Mouse (Mus musculus): ENCODE results near the gene Rpl28. TPM values are rescaled to one million over a fixed set of nuclear protein-coding genes. Genes with fewer than 3 reads are reported as not detected.
"Not testable (repeated sequence)": the region's sequence is repeated elsewhere in the genome, so short reads cannot be mapped to it uniquely, and the experiment has no call there.

Gene Rpl28
- polyA plus RNA-seq, 1 experiment from 2014 or later, result 362 TPM

DNA sequence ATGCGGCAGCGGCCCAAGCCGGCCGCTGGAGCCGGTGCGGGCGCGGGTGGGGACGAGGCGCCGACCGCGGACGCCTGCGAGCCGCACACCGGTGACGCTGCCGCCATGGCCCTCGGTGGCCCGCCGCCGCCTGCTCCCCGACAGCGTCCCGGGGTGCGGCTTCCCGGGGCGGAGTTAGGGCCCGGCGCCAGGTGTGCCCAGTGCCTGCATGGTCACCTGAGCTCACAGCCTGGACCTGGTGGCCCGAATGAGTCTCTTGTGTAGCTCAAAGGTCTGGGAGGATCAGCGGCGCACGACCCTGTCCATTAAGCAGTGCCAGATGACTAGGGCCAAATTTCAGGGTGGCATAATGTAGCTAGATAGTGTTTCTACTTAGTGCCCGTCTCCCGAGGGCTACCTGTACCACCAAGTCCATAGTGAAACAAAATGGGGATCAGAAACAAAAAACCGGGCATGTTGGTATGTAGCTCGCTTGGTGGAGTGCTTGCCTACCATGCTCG is 3.2 kb upstream of the Rpl28 start, which contains the start of gene Tmem238:
Tmem238 (minus strand) TSS at position 221 of the 500 bp plus-strand sequence.
- peaks cover 10% of the 10 kb centered on the region for H3K36me3 ChIP-seq
- H3K4me2 ChIP-seq, result peak within 1 kb of the TSS; percentile 89
- peak within 1 kb of the TSS; percentile 63 for H3K4me3 ChIP-seq
- 7% methylated on average over 39 of the region's 40 CpGs for WGBS
- H3K4me1 ChIP-seq, result peaks cover 24% of the 10 kb centered on the region
- H3K27me3 ChIP-seq, result no peaks in the 10 kb centered on the region
- H3K9ac ChIP-seq, result peak within 1 kb of the TSS; percentile 76
- H3K9me3 ChIP-seq, result no peaks in the 10 kb centered on the region
- no peak for ATAC-seq (ENCODE audit: insufficient number of reproducible peaks, low FRiP score, low TSS enrichment, low read depth)
- peak within 1 kb of the TSS; percentile 82 for H3K27ac ChIP-seq

DNA sequence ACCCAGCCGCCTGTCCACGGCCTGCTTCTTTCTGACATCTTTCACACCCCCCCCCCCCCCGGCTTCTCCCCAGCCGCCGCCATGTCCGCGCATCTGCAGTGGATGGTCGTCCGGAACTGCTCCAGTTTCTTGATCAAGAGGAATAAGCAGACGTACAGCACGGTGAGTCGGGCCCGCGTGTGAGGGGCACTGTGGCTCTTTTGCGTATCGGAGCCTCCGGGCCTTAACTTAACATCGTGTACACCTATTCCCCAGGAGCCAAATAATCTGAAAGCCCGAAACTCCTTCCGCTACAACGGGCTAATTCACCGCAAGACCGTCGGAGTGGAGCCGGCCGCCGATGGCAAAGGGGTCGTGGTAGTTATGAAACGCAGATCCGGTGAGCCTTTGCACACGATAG is 574 bp downstream of the Rpl28 start:
- Histone ChIP-seq H3K4me2 (peak overlapping the region; percentile 60), H3K4me3 (peak overlapping the region; percentile 76), H3K27ac (peak overlapping the region; percentile 98), H3K9ac (peak overlapping the region; percentile 81), H3K36me3 (peaks cover 37% of the 10 kb centered on the region), H3K4me1 (peaks cover 27% of the 10 kb centered on the region)
- not testable (repeated sequence) for H3K9me3 ChIP-seq; H3K27me3 ChIP-seq; ATAC-seq (ENCODE audit: insufficient number of reproducible peaks, low FRiP score, low TSS enrichment, low read depth)
- under 1% methylated on average over 31 of the region's 31 CpGs for WGBS

DNA sequence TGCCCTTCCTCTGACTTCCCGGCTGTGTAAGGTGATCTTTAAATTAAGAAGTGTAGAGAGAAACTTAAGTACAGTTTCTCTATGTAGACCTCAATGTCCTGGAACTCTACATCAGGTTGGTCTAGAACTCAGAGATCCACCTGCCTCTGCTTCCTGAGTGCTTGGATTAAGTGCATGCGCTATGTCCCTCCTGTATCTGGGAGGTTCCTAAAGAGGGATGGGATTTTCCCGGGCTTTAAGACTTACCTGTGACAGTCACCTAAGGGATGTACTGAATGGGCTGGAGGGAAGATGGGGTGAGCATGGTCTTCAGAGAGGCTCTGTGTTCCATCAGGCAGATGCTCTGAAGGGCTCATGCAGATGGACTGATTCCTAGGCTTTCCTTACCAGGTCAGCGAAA is 1.0 kb downstream of the Rpl28 start:
- H3K27ac ChIP-seq, result peak overlapping the region; percentile 98; the same call in 1 of the 2 replicates

DNA sequence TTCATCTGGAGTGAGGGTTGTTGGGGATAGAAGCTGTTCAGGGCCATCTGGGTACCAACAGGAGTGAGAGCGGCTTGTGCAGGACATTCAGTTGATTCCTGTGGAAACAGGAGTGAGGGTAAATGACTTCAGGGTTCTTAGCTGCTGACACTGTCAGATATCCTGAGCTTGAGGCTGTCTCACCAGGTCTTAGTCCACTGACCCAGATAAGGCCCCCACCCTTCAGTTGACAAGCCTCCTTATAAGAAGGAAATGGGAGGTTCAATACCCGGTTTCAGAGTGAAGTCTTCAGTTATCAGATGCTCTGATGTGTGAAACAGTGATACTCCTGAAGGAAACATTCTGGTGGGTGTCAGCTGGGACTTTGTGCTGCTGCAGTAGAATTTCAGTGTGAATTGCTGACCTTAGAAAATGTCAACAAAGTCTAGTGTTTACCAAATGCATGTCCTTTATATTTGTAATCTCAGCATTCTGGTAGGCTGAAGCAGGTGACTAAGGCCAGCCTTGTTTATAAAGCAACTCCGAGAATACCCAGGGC is 2.0 kb downstream of the Rpl28 start:
- WGBS, result 92% methylated on average over 3 of the region's 3 CpGs
- H3K4me1 ChIP-seq, result peaks cover 14% of the 10 kb centered on the region
- no peaks in the 10 kb centered on the region for H3K27me3 ChIP-seq
- ATAC-seq (ENCODE audit: insufficient number of reproducible peaks, low FRiP score, low TSS enrichment, low read depth), result no peak
- H3K4me3 ChIP-seq, result peak overlapping the region; percentile 76; the same call in 1 of the 2 replicates
- no peaks in the 10 kb centered on the region for H3K9me3 ChIP-seq
- peak overlapping the region; percentile 60 for H3K4me2 ChIP-seq
- H3K27ac ChIP-seq, result no peak overlapping the region
- H3K36me3 ChIP-seq, result peaks cover 37% of the 10 kb centered on the region
- H3K9ac ChIP-seq, result no peak overlapping the region

More for the DNA sequence above, 1.0 kb downstream of the Rpl28 start:
- peak overlapping the region; percentile 60 for H3K4me2 ChIP-seq
- H3K27me3 ChIP-seq, result no peaks in the 10 kb centered on the region
- peaks cover 23% of the 10 kb centered on the region for H3K4me1 ChIP-seq
- 37% methylated on average over 4 of the region's 4 CpGs for WGBS
- peaks cover 37% of the 10 kb centered on the region for H3K36me3 ChIP-seq
- no peaks in the 10 kb centered on the region for H3K9me3 ChIP-seq
- peak overlapping the region; percentile 76 for H3K4me3 ChIP-seq
- ATAC-seq (ENCODE audit: insufficient number of reproducible peaks, low FRiP score, low TSS enrichment, low read depth), result no peak
- peak overlapping the region; percentile 81 for H3K9ac ChIP-seq

GRCm38 (mm10) chr7:4795767-4796433 is 3.2 kb downstream of the Rpl28 start:
- no peak for ATAC-seq (ENCODE audit: insufficient number of reproducible peaks, low FRiP score, low TSS enrichment, low read depth)
- Histone ChIP-seq H3K4me3 (no peak overlapping the region), H3K27me3 (no peaks in the 10 kb centered on the region), H3K36me3 (peaks cover 37% of the 10 kb centered on the region), H3K9ac (no peak overlapping the region), H3K9me3 (no peaks in the 10 kb centered on the region), H3K4me2 (no peak overlapping the region), H3K4me1 (peaks cover 12% of the 10 kb centered on the region; the same call in 1 of the 2 replicates), H3K27ac (no peak overlapping the region)
- 70% methylated on average over 7 of the region's 7 CpGs for WGBS

DNA sequence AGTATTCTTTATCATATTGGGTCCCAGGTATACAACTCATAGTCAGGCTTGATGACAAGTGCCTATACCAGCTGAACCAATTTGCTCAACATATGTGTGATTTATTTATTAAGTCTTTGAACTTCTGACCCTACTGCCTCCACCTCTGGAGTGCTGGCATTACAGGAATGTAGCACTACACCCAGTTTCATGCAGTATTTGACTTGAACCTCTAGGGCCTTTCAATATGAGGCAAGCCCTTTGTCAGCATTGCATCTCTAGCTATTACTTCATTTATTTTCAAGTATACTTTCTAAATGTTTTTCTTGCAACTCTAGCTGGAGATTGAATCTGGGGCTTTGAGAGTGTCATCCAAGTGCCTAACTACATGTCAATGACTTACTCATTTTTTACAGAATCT is 9.6 kb downstream of the Rpl28 start:
- Histone ChIP-seq H3K4me3 (no peak overlapping the region), H3K9me3 (no peaks in the 10 kb centered on the region), H3K4me2 (no peak overlapping the region), H3K27ac (no peak overlapping the region), H3K36me3 (peaks cover 33% of the 10 kb centered on the region), H3K4me1 (no peaks in the 10 kb centered on the region), H3K27me3 (no peaks in the 10 kb centered on the region), H3K9ac (no peak overlapping the region)
- no peak for ATAC-seq (ENCODE audit: insufficient number of reproducible peaks, low FRiP score, low TSS enrichment, low read depth)

DNA sequence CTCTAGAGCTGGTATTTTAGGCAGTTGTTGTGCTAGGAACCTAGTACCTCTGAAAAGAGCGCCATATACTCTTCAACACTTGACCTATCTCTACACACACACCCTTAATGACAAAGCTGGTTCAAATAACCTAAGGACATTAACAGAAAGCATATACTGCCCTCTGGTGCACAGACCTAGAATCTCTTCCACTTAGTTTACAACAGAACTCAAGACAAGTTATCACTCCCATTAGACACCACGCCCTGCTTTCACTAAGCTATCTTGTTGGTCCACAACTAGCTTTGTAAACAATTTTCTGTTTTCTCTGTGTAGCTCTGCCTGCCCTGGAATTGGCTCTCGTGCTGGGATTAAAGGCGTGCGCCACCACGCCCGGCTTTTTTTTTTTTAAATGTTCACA is 14.0 kb downstream of the Rpl28 start:
- Histone ChIP-seq H3K9me3 (no peaks in the 10 kb centered on the region), H3K27ac (no peak overlapping the region), H3K4me3 (no peak overlapping the region), H3K9ac (no peak overlapping the region), H3K4me1 (peaks cover 19% of the 10 kb centered on the region), H3K4me2 (no peak overlapping the region), H3K36me3 (peaks cover 53% of the 10 kb centered on the region), H3K27me3 (no peaks in the 10 kb centered on the region)
- 84% methylated on average over 7 of the region's 7 CpGs for WGBS
- no peak for ATAC-seq (ENCODE audit: insufficient number of reproducible peaks, low FRiP score, low TSS enrichment, low read depth)

GRCm38 (mm10) chr7:4811131-4811530 is 18.5 kb downstream of the Rpl28 start:
- H3K9ac ChIP-seq, result peak overlapping the region; percentile 97
- WGBS, result 30% methylated on average over 10 of the region's 10 CpGs
- H3K4me2 ChIP-seq, result peak overlapping the region; percentile 65
- peak overlapping the region; percentile 98 for H3K4me3 ChIP-seq
- H3K36me3 ChIP-seq, result peaks cover 36% of the 10 kb centered on the region
- H3K27ac ChIP-seq; H3K9me3 ChIP-seq; ATAC-seq (ENCODE audit: insufficient number of reproducible peaks, low FRiP score, low TSS enrichment, low read depth); H3K27me3 ChIP-seq: not testable (repeated sequence)
- peaks cover 25% of the 10 kb centered on the region for H3K4me1 ChIP-seq

DNA sequence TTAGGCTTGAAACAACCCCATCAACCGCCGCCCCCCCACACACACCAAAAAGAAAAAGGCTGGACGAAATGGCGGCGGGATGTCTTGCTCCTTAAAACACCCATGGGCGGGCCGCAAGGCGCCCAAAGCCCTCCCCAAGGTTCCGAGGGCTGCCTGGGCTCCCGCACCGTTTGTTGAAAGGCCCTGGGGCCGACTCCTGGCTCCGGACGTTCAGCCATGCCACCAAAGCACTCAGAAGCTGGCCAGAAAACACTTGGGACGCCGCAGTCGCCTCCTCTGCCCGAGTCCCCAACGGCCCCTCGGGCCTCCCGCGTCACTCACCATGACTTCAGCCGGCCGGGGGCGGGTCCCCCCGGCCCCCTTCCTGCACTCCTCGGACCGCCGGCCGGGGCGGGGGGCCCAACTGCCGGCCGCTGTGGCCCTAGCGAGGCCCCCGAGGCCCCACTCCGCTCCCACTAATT is 19.2 kb downstream of the Rpl28 start:
- H3K4me1 ChIP-seq, result peaks cover 25% of the 10 kb centered on the region
- WGBS, result under 1% methylated on average over 35 of the region's 36 CpGs
- H3K9ac ChIP-seq, result peak overlapping the region; percentile 97
- H3K27ac ChIP-seq, result peak overlapping the region; percentile 99
- ATAC-seq (ENCODE audit: insufficient number of reproducible peaks, low FRiP score, low TSS enrichment, low read depth), result no peak
- H3K27me3 ChIP-seq, result no peaks in the 10 kb centered on the region
- no peaks in the 10 kb centered on the region for H3K9me3 ChIP-seq
- peaks cover 28% of the 10 kb centered on the region for H3K36me3 ChIP-seq
- H3K4me3 ChIP-seq, result peak overlapping the region; percentile 98
- peak overlapping the region; percentile 65 for H3K4me2 ChIP-seq

GRCm38 (mm10) chr7:4812303-4813104 is 19.8 kb downstream of the Rpl28 start, which contains the start of gene Ube2s:
TSS of gene Ube2s (minus strand) at chr7:4812590.
- Histone ChIP-seq H3K4me2 (peak within 1 kb of the TSS; percentile 65), H3K36me3 (peaks cover 22% of the 10 kb centered on the region), H3K4me1 (peaks cover 25% of the 10 kb centered on the region), H3K9me3 (no peaks in the 10 kb centered on the region), H3K27ac (peak within 1 kb of the TSS; percentile 99), H3K4me3 (peak within 1 kb of the TSS; percentile 98), H3K9ac (peak within 1 kb of the TSS; percentile 97), H3K27me3 (no peaks in the 10 kb centered on the region)
- ATAC-seq (ENCODE audit: insufficient number of reproducible peaks, low FRiP score, low TSS enrichment, low read depth), result peak; percentile 99
- WGBS, result under 1% methylated on average over 62 of the region's 62 CpGs

DNA sequence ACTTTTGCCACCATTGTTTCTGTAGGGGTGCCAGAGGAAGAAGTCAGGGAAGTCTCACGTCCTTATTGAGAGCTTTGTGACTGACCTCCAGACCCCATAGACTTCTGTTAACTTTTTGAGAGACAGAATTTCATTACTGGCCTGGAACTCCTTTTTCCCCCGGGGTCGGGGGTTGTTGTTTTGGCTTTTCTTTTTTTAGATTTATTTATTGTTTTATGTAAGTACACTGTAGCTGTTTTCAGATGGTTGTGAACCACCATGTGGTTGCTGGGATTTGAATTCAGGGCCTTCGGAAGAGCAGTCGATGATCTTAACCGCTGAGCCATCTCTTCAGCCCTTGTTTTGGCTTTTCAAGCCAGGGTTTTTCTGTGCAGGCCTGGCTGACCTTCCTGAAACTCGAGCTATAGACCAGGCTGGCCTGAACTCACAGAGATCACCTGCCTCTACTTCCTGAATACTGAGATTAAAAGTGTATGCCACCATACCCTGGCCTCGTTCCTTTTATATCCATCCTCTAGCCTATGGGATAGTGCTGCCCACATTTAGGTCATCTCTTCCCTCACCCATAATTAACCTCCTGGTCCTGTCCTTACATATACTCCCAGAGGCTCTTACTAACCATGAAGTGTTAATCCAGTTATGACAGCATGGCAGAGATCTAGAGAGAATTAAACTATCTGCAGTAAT is 20.6 kb downstream of the Rpl28 start:
- Histone ChIP-seq H3K9ac (0 out of 2 replicates have a peak overlapping the region, but pooled peaks have one; percentile 29), H3K4me1 (peaks cover 25% of the 10 kb centered on the region), H3K27me3 (no peaks in the 10 kb centered on the region), H3K9me3 (no peaks in the 10 kb centered on the region), H3K4me3 (peak overlapping the region; percentile 98), H3K4me2 (peak overlapping the region; percentile 65), H3K27ac (peak overlapping the region; percentile 99), H3K36me3 (peaks cover 19% of the 10 kb centered on the region)
- ATAC-seq (ENCODE audit: insufficient number of reproducible peaks, low FRiP score, low TSS enrichment, low read depth), result no peak
- WGBS, result 28% methylated on average over 8 of the region's 8 CpGs
